Mouse (Mus musculus) neural tube, embryonic 15.5 days (tissue): ENCODE measurements around the gene Upb1. TPM values are rescaled to one million over a fixed set of nuclear protein-coding genes. Genes with fewer than 3 reads are reported as not detected.
A peak's percentile ranks its signal among the peaks of the same experiment; 100 is the strongest.

Experiments used
- ATAC-seq: fragments of 200-750 bp; cut with Nextera tagmentation; 2 replicates; pipeline ENCODE4 v1.8.0; 2017; ENCODE audit warnings: mild to moderate bottlenecking, moderate TSS enrichment, moderate library complexity; ENCODE audit not compliant: low FRiP score
- H3K27ac ChIP-seq: fragments of 300-500 bp; sonication (generic); replicated peaks from 2 replicates; pipeline ENCODE4 v1.5.1; 2015; ENCODE audit warnings: mild to moderate bottlenecking, inconsistent platforms
- H3K27me3 ChIP-seq: fragments of 300-500 bp; sonication (generic); replicated peaks from 2 replicates; pipeline ENCODE4 v1.6.1; 2015; ENCODE audit warnings: inconsistent platforms
- H3K36me3 ChIP-seq: fragments of 300-500 bp; sonication (generic); 2 replicates; pipeline ENCODE4 v1.6.1; 2015; ENCODE audit warnings: inconsistent platforms
- H3K4me1 ChIP-seq: fragments of 300-500 bp; sonication (generic); 2 replicates; pipeline ENCODE4 v1.6.1; 2015; ENCODE audit warnings: inconsistent platforms
- H3K4me2 ChIP-seq: fragments of 300-500 bp; sonication (generic); 2 replicates; pipeline ENCODE4 v1.6.1; 2015; ENCODE audit warnings: inconsistent platforms, mild to moderate bottlenecking, moderate library complexity
- H3K4me3 ChIP-seq: fragments of 300-500 bp; sonication (generic); replicated peaks from 2 replicates; pipeline ENCODE4 v1.5.1; 2015; ENCODE audit warnings: mild to moderate bottlenecking, inconsistent platforms
- H3K9ac ChIP-seq: fragments of 300-500 bp; sonication (generic); replicated peaks from 2 replicates; pipeline ENCODE4 v1.6.1; 2015; ENCODE audit warnings: mild to moderate bottlenecking, inconsistent platforms
- H3K9me3 ChIP-seq: fragments of 300-500 bp; sonication (generic); replicated peaks from 2 replicates; pipeline ENCODE4 v1.6.1; 2016; ENCODE audit warnings: inconsistent platforms
- WGBS: fragments of 180-500 bp; shearing (Covaris S2); methylation state at CpG from one replicate; pipeline ENCODE4 v1.1.7; 2015; ENCODE audit warnings: mixed read lengths; 5-methylcytosine and 5-hydroxymethylcytosine counted together
- polyA plus RNA-seq: library from polyadenylated mRNA; unstranded; fragments of >200 nt; fragmentation: Nextera tagmentation; extraction: Ambion mirVana; gene quantifications from 2 replicates; pipeline ENCODE4 v1.2.1, GENCODE M21; 2015

The Upb1 gene
- polyA plus RNA-seq, 1 experiment from 2014 or later = 0.23 TPM

GRCm38 (mm10) chr10:75484767-75485166 lies 83.9 kb downstream of the Upb1 start:
- no peak overlapping the region for H3K9ac ChIP-seq
- no peak overlapping the region for H3K4me3 ChIP-seq
- no peaks in the 10 kb centered on the region for H3K27me3 ChIP-seq
- H3K4me2 ChIP-seq = no peak overlapping the region
- no peaks in the 10 kb centered on the region; the same call in 1 of the 2 replicates for H3K4me1 ChIP-seq
- no peaks in the 10 kb centered on the region for H3K36me3 ChIP-seq
- no peak overlapping the region for H3K27ac ChIP-seq
- WGBS = 80% methylated on average over 6 of the region's 6 CpGs
- ATAC-seq = no peak
- no peaks in the 10 kb centered on the region for H3K9me3 ChIP-seq

DNA sequence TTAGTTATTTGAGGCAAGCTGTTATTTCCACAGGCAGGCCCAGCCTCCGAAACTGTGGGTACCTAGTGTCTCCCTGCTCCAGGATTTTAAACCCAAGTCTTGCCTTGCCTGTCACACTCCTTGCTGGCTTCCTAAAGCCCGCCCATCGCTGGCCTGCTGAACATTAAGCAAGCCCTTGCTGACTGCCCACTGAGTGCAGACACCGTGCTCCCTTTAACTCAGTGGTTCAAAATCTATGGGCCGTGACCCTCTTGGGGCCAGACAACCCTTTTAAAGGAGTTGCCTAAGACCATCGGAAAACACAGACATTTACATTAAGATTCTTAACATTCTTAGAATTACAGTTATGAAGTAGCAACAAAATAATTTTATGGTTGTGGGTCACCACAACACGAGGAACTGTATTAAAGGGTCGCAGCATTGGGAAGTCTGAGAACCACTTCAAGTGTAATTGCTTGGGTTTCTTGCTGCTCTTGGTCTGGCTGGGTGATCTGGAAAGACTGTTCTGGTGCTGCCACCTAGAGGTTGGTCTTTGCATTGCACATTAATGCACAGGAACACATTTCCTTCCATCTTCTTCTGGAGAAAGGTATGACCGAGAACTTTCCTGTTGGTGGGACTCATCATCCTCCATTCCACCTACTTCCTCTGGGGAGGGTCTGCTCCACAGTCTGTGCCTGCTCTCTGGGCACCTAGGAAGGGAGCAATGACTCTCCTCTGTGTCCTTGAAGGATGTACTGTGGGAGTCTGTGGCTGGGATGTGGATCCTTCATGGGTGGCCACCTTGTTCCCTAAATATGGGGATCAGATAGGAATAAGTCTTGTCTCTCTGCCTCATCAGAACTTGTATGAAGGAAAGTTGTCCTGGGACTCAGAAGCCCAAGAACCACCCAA lies 85.4 kb downstream of the Upb1 start:
- H3K4me3 ChIP-seq = no peak overlapping the region
- no peaks in the 10 kb centered on the region for H3K9me3 ChIP-seq
- ATAC-seq = peak; percentile 57; the same call in 1 of the 2 replicates
- 52% methylated on average over 9 of the region's 9 CpGs for WGBS
- no peak overlapping the region for H3K9ac ChIP-seq
- no peaks in the 10 kb centered on the region; the same call in 1 of the 2 replicates for H3K4me1 ChIP-seq
- no peak overlapping the region for H3K27ac ChIP-seq
- H3K36me3 ChIP-seq = no peaks in the 10 kb centered on the region
- no peaks in the 10 kb centered on the region for H3K27me3 ChIP-seq
- H3K4me2 ChIP-seq = no peak overlapping the region

GRCm38 (mm10) chr10:75487131-75487530 lies 86.2 kb downstream of the Upb1 start:
- H3K9me3 ChIP-seq = no peaks in the 10 kb centered on the region
- no peaks in the 10 kb centered on the region; the same call in 1 of the 2 replicates for H3K4me1 ChIP-seq
- H3K4me3 ChIP-seq = no peak overlapping the region
- no peaks in the 10 kb centered on the region for H3K36me3 ChIP-seq
- no peak for ATAC-seq
- H3K9ac ChIP-seq = no peak overlapping the region
- H3K27me3 ChIP-seq = no peaks in the 10 kb centered on the region
- WGBS = 77% methylated on average over 3 of the region's 3 CpGs
- H3K4me2 ChIP-seq = no peak overlapping the region
- no peak overlapping the region for H3K27ac ChIP-seq

DNA sequence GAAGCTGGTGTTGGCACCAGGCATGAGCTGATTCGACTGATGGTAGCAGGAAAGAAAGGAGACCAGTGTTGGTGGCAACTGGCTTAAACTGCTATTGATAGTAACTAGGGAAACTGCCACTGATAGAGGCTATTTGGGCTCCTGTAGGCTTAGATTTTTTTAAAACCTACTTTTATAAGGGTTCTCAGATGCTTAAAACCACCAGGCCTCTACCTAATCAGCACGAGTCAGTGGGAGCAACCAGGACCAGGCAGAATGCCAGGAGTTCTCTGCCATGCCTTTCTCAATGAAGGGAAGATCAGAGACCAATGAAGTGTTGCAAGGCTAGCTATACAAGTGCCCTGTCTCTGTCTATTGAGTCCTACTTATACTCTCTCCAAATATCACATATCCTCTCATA lies 88.6 kb downstream of the Upb1 start:
- ATAC-seq = no peak
- Histone ChIP-seq H3K27me3 (no peaks in the 10 kb centered on the region), H3K27ac (no peak overlapping the region), H3K36me3 (no peaks in the 10 kb centered on the region), H3K4me1 (no peaks in the 10 kb centered on the region; the same call in 1 of the 2 replicates), H3K9me3 (no peaks in the 10 kb centered on the region), H3K4me3 (no peak overlapping the region), H3K4me2 (no peak overlapping the region), H3K9ac (no peak overlapping the region)
- 72% methylated on average over 2 of the region's 2 CpGs for WGBS

DNA sequence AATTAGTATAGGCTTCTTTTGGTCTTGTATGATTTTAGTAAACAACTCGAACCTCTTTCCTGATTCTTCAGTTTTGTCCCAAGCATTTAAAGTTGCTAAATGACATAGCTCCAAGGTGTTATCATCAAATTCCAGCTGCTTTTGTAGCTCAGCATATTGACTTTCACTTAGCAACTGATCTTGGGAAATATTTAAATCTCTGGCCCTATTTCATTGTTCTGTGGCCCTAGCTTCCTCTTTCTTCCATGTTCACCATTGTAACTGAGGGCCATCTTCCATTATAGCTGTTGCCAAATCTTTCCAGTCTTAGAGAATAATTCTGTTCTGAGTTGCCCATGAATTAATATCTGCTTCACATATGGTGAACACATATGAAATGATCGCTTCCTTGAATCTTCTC lies 89.8 kb downstream of the Upb1 start:
- no peaks in the 10 kb centered on the region for H3K27me3 ChIP-seq
- no peak overlapping the region for H3K27ac ChIP-seq
- no peaks in the 10 kb centered on the region for H3K9me3 ChIP-seq
- no peaks in the 10 kb centered on the region for H3K36me3 ChIP-seq
- H3K4me2 ChIP-seq = no peak overlapping the region
- no peak for ATAC-seq
- H3K4me1 ChIP-seq = no peaks in the 10 kb centered on the region; the same call in 1 of the 2 replicates
- WGBS = 85% methylated on average over 2 of the region's 2 CpGs
- H3K9ac ChIP-seq = no peak overlapping the region
- no peak overlapping the region for H3K4me3 ChIP-seq

Other genes with a start within 250 kb of the Upb1 start
- gene Specc1l, start 189.0 kb upstream of the Upb1 start, polyA plus RNA-seq = 25.1 and 25.2 TPM in 2 replicates
- 3.3 and 4.6 TPM in 2 replicates for gene Adora2a, start 84.2 kb upstream of the Upb1 start, polyA plus RNA-seq
- 136 and 143 TPM in 2 replicates for gene Snrpd3, start 116.4 kb downstream of the Upb1 start, polyA plus RNA-seq
- gene Gucd1, start 116.9 kb downstream of the Upb1 start, polyA plus RNA-seq = 19.1 and 19.9 TPM in 2 replicates
- gene Lrrc75b, start 159.2 kb downstream of the Upb1 start, polyA plus RNA-seq = 33.0 and 36.3 TPM in 2 replicates
- gene Ggt1, start 160.5 kb downstream of the Upb1 start, polyA plus RNA-seq = 1.3 and 2.0 TPM in 2 replicates
- 2.2 and 4.8 TPM in 2 replicates for gene Ggt5, start 188.2 kb downstream of the Upb1 start, polyA plus RNA-seq
- 16.0 and 16.9 TPM in 2 replicates for gene Susd2, start 242.9 kb downstream of the Upb1 start, polyA plus RNA-seq